Mouse (Mus musculus) right cerebral cortex, adult 2 months (tissue): ENCODE results near the gene Btbd35f12.
"Not testable (repeated sequence)": the region's sequence is repeated elsewhere in the genome, so short reads cannot be mapped to it uniquely, and the experiment has no call there.

Source experiments
- DNase-seq, 2 experiments: peaks; one replicate each; pipeline ENCODE4 v3.0.0; 2021 to 2022; ENCODE audit warnings: low spot score in 2 of 2

Btbd35f12 gene

GRCm38 (mm10) chrX:33313079-33313478, at the start of gene Btbd35f12:
Btbd35f12 (plus strand) TSS chrX:33313379.
- DNase-seq = not testable (repeated sequence)

GRCm38 (mm10) chrX:33353254-33353653, 40.1 kb downstream of the Btbd35f12 start:
- DNase-seq = not testable (repeated sequence)
